Mouse (Mus musculus): Measurements from ENCODE around the gene Pla2g2e. TPM values are rescaled to one million over a fixed set of nuclear protein-coding genes. Genes with fewer than 3 reads are reported as not detected.

The Pla2g2e gene
- not detected for polyA plus RNA-seq (2017; shearing (Covaris generic))

GRCm38 (mm10) chr4:138877731-138878130, at the start of gene Pla2g2e:
Gene Pla2g2e (plus strand): TSS chr4:138877942.

GRCm38 (mm10) chr4:138863344-138863998, 14.3 kb upstream of the Pla2g2e start, which contains the start of gene Pla2g5:
Gene Pla2g5 (minus strand): TSS chr4:138863482.

GRCm38 (mm10) chr4:138873864-138874263, 3.9 kb upstream of the Pla2g2e start, which contains the start of gene Gm13030:
Gene Gm13030 (minus strand): TSS chr4:138873964.

GRCm38 (mm10) chr4:138913797-138914196, 36.1 kb downstream of the Pla2g2e start, which contains the start of gene Otud3:
Gene Otud3 (minus strand): TSS chr4:138913945.

Other genes starting within 250 kb of the Pla2g2e start
- not detected for gene Vwa5b1, start 242.1 kb upstream of the Pla2g2e start, polyA plus RNA-seq (2017; shearing (Covaris generic))
- not detected for gene Pla2g2c, start 153.2 kb upstream of the Pla2g2e start, polyA plus RNA-seq (2017; shearing (Covaris generic))
- under 1 TPM in 1 of 2 experiments, not detected in 1; 0.47 TPM for gene Ubxn10, start 140.8 kb upstream of the Pla2g2e start, polyA plus RNA-seq (2017; shearing (Covaris generic))
- gene Pla2g2f, start 120.3 kb upstream of the Pla2g2e start, polyA plus RNA-seq (2017; shearing (Covaris generic)) = not detected
- gene Pla2g2d, start 102.2 kb upstream of the Pla2g2e start, polyA plus RNA-seq (2017; shearing (Covaris generic)) = 1 to 10 TPM; 2.5 to 3.8 TPM
- gene Pla2g5, start 14.5 kb upstream of the Pla2g2e start, polyA plus RNA-seq (2017; shearing (Covaris generic)) = not detected
- not detected for gene Gm13030, start 4.0 kb upstream of the Pla2g2e start, polyA plus RNA-seq (2017; shearing (Covaris generic))
- 1 to 10 TPM; 4.2 to 4.7 TPM for gene Otud3, start 36.0 kb downstream of the Pla2g2e start, polyA plus RNA-seq (2017; shearing (Covaris generic))
- under 1 TPM in 1 of 2 experiments, not detected in 1; 0.14 TPM for gene Rnf186, start 89.2 kb downstream of the Pla2g2e start, polyA plus RNA-seq (2017; shearing (Covaris generic))
- 10 to 100 TPM; 28.2 to 30.8 TPM for gene Tmco4, start 94.9 kb downstream of the Pla2g2e start, polyA plus RNA-seq (2017; shearing (Covaris generic))
- gene Htr6, start 197.6 kb downstream of the Pla2g2e start, polyA plus RNA-seq (2017; shearing (Covaris generic)) = under 1 TPM in 1 of 2 experiments, not detected in 1; 0.12 TPM
- under 1 TPM; 0.26 to 0.52 TPM for gene Nbl1, start 215.1 kb downstream of the Pla2g2e start, polyA plus RNA-seq (2017; shearing (Covaris generic))